Mouse (Mus musculus) right cerebral cortex, postnatal 10 days (tissue): ENCODE results near the gene Il1a.

Source experiments
- DNase-seq, 2 experiments: peaks; one replicate each; pipeline ENCODE4 v3.0.0; 2021; ENCODE audit warnings: low spot score in 2 of 2

Il1a gene

GRCm38 (mm10) chr2:129309836-129310235 lies at the start of gene Il1a:
TSS of gene Il1a (minus strand) at chr2:129309972.
- peak in 1 of 2 experiments; percentile 12 for DNase-seq

- DNase-seq: no peak
Observed at GRCm38 (mm10) chr2:129338138-129338621, 28.4 kb upstream of the Il1a start.

- DNase-seq: no peak
Observed at GRCm38 (mm10) chr2:129333471-129333870, 23.7 kb upstream of the Il1a start.

GRCm38 (mm10) chr2:129330540-129330939 lies 20.8 kb upstream of the Il1a start:
- no peak for DNase-seq

GRCm38 (mm10) chr2:129330024-129330423 lies 20.3 kb upstream of the Il1a start:
- DNase-seq: no peak

GRCm38 (mm10) chr2:129328238-129328637 lies 18.5 kb upstream of the Il1a start:
- no peak for DNase-seq

- no peak for DNase-seq
Observed at GRCm38 (mm10) chr2:129324216-129324615, 14.4 kb upstream of the Il1a start.

GRCm38 (mm10) chr2:129322117-129322635 lies 12.4 kb upstream of the Il1a start:
- DNase-seq: peak; percentile 57 to 61

- DNase-seq: no peak
Observed at GRCm38 (mm10) chr2:129320033-129320605, 10.3 kb upstream of the Il1a start.

GRCm38 (mm10) chr2:129315831-129316230 lies 6.1 kb upstream of the Il1a start:
- DNase-seq: peak in 1 of 2 experiments; percentile 20

- DNase-seq: no peak
Observed at GRCm38 (mm10) chr2:129314880-129315279, 5.1 kb upstream of the Il1a start.

- no peak for DNase-seq
Observed at GRCm38 (mm10) chr2:129313934-129314333, 4.2 kb upstream of the Il1a start.

GRCm38 (mm10) chr2:129306020-129306419 lies 3.8 kb downstream of the Il1a start:
- no peak for DNase-seq

GRCm38 (mm10) chr2:129297589-129297982 lies 12.2 kb downstream of the Il1a start:
- DNase-seq: peak in 1 of 2 experiments; percentile 38

GRCm38 (mm10) chr2:129296671-129297588 lies 12.8 kb downstream of the Il1a start, which contains the start of gene Ckap2l:
TSS of gene Ckap2l (minus strand) at chr2:129297212.
- DNase-seq: peak; percentile 99

- DNase-seq: no peak
Observed at GRCm38 (mm10) chr2:129296086-129296485, 13.7 kb downstream of the Il1a start.

GRCm38 (mm10) chr2:129295075-129295474 lies 14.7 kb downstream of the Il1a start:
- DNase-seq: no peak

GRCm38 (mm10) chr2:129273823-129274222 lies 35.9 kb downstream of the Il1a start:
- no peak for DNase-seq

GRCm38 (mm10) chr2:129270621-129271020 lies 39.2 kb downstream of the Il1a start:
- DNase-seq: no peak

- DNase-seq: no peak
Observed at GRCm38 (mm10) chr2:129269986-129270385, 39.8 kb downstream of the Il1a start.

- no peak for DNase-seq
Observed at GRCm38 (mm10) chr2:129269161-129269643, 40.6 kb downstream of the Il1a start.

GRCm38 (mm10) chr2:129267738-129268137 lies 42.0 kb downstream of the Il1a start:
- DNase-seq: peak in 1 of 2 experiments; percentile 38
